Mouse (Mus musculus) intestine, postnatal 0 days (tissue): ENCODE results near the gene Synj2. TPM values are rescaled to one million over a fixed set of nuclear protein-coding genes. Genes with fewer than 3 reads are reported as not detected.
A peak's percentile ranks its signal among the peaks of the same experiment; 100 is the strongest.

Experiments
- ATAC-seq: fragments of 200-750 bp; cut with Nextera tagmentation; 2 replicates; pipeline ENCODE4 v1.8.0; 2017; ENCODE audit warnings: mild to moderate bottlenecking, moderate TSS enrichment, moderate library complexity
- H3K27ac ChIP-seq: fragments of 300-500 bp; sonication (generic); 2 replicates; pipeline ENCODE4 v1.5.1; 2014; ENCODE audit warnings: mild to moderate bottlenecking, low read depth, low read length, moderate library complexity
- H3K27me3 ChIP-seq: fragments of 300-500 bp; sonication (generic); replicated peaks from 2 replicates; pipeline ENCODE4 v1.6.1; 2014; ENCODE audit warnings: low read length, mixed read lengths; ENCODE audit not compliant: control insufficient read depth, insufficient read depth
- H3K36me3 ChIP-seq: fragments of 300-500 bp; sonication (generic); 2 replicates; pipeline ENCODE4 v1.6.1; 2014; ENCODE audit warnings: mild to moderate bottlenecking, moderate library complexity; ENCODE audit not compliant: control insufficient read depth, insufficient read depth
- H3K4me1 ChIP-seq: fragments of 300-500 bp; sonication (generic); replicated peaks from 2 replicates; pipeline ENCODE4 v1.6.1; 2014; ENCODE audit warnings: antibody characterized with exemption, low read length, mixed read lengths; ENCODE audit not compliant: control insufficient read depth, insufficient read depth
- H3K4me2 ChIP-seq: fragments of 300-500 bp; sonication (generic); replicated peaks from 2 replicates; pipeline ENCODE4 v1.6.1; 2014; ENCODE audit warnings: low read depth, mild to moderate bottlenecking, moderate library complexity
- H3K4me3 ChIP-seq: fragments of 300-500 bp; sonication (generic); 2 replicates; pipeline ENCODE4 v1.5.1; 2014; ENCODE audit warnings: low read depth, low read length
- H3K9ac ChIP-seq: fragments of 300-500 bp; sonication (generic); 2 replicates; pipeline ENCODE4 v1.6.1; 2014; ENCODE audit warnings: mild to moderate bottlenecking, low read depth, low read length
- H3K9me3 ChIP-seq: fragments of 300-500 bp; sonication (generic); 2 replicates; pipeline ENCODE4 v1.6.1; 2016; ENCODE audit warnings: mixed run types; ENCODE audit not compliant: control insufficient read depth
- CTCF ChIP-seq: sonication (generic); IDR thresholded peaks from 2 replicates; pipeline ENCODE4 v1.5.1; 2016; ENCODE audit warnings: low read depth, mild to moderate bottlenecking, control low read depth, antibody characterized with exemption, moderate library complexity
- WGBS: fragments of 180-500 bp; shearing (Covaris S2); extraction: QIAGEN DNeasy Blood & Tissue Kit; methylation state at CpG from one replicate; pipeline ENCODE4 v1.1.7; 2014; 5-methylcytosine and 5-hydroxymethylcytosine counted together
- polyA plus RNA-seq: library from polyadenylated mRNA; unstranded; fragments of >200 nt; fragmentation: Nextera tagmentation; extraction: Ambion mirVana; gene quantifications from 2 replicates; pipeline ENCODE4 v1.2.1, GENCODE M21; 2015

Gene Synj2
- polyA plus RNA-seq, 1 experiment from 2014 or later: 2.6 TPM

DNA sequence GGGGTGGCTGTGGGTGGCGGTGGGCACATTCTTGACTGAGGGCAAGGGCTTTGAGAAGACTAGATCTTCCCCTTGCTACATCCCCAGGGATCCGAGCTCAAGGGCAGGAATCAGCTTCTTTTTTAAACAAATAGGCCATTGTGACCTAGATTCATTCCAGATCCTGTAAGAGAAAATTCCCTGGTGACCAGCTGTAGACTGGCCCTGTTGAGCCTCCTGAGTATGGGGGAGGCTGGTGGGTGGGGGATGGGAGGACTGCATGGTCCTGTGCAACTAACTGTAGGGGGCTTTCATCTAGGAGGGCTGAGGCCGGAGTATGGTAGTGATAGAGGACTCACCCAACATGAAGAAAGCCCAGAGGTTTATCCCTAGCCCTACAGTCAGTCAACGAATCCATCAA, 47.0 kb downstream of the Synj2 start:
- Histone ChIP-seq H3K9me3 (no peaks in the 10 kb centered on the region), H3K4me2 (no peak overlapping the region), H3K27ac (no peak overlapping the region), H3K27me3 (no peaks in the 10 kb centered on the region), H3K9ac (no peak overlapping the region), H3K36me3 (peaks cover 7% of the 10 kb centered on the region; the same call in 1 of the 2 replicates), H3K4me1 (no peaks in the 10 kb centered on the region), H3K4me3 (no peak overlapping the region)
- 87% methylated on average over 4 of the region's 4 CpGs for WGBS
- no peak for ATAC-seq
- no peak for TF ChIP-seq CTCF

- H3K4me1 ChIP-seq: no peaks in the 10 kb centered on the region
- 78% methylated on average over 5 of the region's 5 CpGs for WGBS
- peaks cover 16% of the 10 kb centered on the region; the same call in 1 of the 2 replicates for H3K36me3 ChIP-seq
- no peak overlapping the region for H3K27ac ChIP-seq
- H3K4me2 ChIP-seq: no peak overlapping the region
- no peaks in the 10 kb centered on the region for H3K27me3 ChIP-seq
- H3K9me3 ChIP-seq: no peaks in the 10 kb centered on the region
- no peak overlapping the region for H3K4me3 ChIP-seq
- no peak for ATAC-seq
- H3K9ac ChIP-seq: no peak overlapping the region
- TF ChIP-seq CTCF: 0 out of 2 replicates have a peak, but pooled peaks have one; percentile 8
These were observed 51.9 kb downstream of the Synj2 start for GRCm38 (mm10) chr17:5992866-5993580.

DNA sequence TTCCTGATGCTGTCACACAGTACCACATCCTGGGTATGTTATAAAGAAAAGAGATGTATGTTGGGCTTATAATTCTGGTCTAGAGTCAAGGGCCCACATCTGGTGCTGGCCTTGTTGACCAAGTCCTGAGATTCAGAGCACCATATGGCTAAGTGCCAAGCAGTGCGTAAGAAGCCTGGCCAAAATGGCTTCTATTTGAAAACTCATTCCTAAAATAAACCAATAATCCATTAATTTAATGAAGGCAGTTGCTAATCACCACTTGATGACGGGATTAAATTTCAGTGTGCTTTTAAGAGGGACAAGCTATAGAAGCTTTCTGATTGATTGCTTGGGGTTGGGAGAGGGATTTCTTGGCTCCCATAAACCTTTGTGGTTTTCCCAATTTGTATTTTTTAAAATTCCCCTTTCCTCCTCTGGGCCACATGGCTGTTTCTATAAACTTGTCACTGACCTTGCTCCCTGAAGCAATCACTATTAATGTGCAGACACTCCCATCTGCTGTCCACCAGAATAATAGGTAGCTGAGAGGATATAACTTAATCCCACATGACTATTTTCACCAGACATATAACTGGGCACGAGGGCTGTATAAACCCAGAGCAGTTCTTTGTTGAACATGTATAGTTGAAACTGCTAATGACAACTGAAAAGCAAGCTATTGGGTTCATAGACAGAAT, 52.6 kb downstream of the Synj2 start:
- no peaks in the 10 kb centered on the region for H3K4me1 ChIP-seq
- no peak overlapping the region for H3K4me3 ChIP-seq
- H3K27me3 ChIP-seq: no peaks in the 10 kb centered on the region
- no peak overlapping the region for H3K9ac ChIP-seq
- TF ChIP-seq CTCF: peak; percentile 48
- no peak overlapping the region for H3K27ac ChIP-seq
- WGBS: 70% methylated on average over 3 of the region's 3 CpGs
- H3K4me2 ChIP-seq: no peak overlapping the region
- no peaks in the 10 kb centered on the region for H3K9me3 ChIP-seq
- H3K36me3 ChIP-seq: peaks cover 16% of the 10 kb centered on the region; the same call in 1 of the 2 replicates
- no peak for ATAC-seq

DNA sequence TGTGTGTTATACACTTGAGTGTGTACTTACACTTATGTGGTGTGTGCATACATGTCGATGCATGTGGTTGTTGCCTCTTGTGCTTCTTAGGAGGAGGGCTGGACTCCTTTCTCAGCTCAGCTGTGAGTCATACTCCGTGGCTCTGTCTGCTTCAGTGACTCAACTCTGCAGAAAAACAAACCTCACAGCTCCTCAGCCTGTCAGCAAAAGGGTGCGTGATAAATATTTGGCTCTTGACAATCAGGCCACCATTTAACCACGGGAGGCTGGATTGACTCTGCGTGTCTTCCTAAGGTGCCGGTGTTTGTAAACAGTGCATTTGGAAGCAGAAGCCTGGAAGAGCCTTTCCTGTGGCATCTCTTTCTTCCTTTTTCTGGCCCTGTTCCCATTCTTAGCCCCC, 53.5 kb downstream of the Synj2 start:
- Histone ChIP-seq H3K9ac (no peak overlapping the region), H3K27me3 (no peaks in the 10 kb centered on the region), H3K27ac (no peak overlapping the region), H3K9me3 (no peaks in the 10 kb centered on the region), H3K4me1 (no peaks in the 10 kb centered on the region), H3K36me3 (peaks cover 9% of the 10 kb centered on the region; the same call in 1 of the 2 replicates), H3K4me2 (no peak overlapping the region), H3K4me3 (no peak overlapping the region)
- 63% methylated on average over 6 of the region's 6 CpGs for WGBS
- no peak for TF ChIP-seq CTCF
- no peak for ATAC-seq

- Histone ChIP-seq H3K36me3 (peaks cover 9% of the 10 kb centered on the region; the same call in 1 of the 2 replicates), H3K9ac (no peak overlapping the region), H3K4me1 (no peaks in the 10 kb centered on the region), H3K27ac (no peak overlapping the region), H3K27me3 (no peaks in the 10 kb centered on the region), H3K4me2 (no peak overlapping the region), H3K4me3 (no peak overlapping the region), H3K9me3 (no peaks in the 10 kb centered on the region)
- no peak for ATAC-seq
- WGBS: 87% methylated on average over 14 of the region's 14 CpGs
- TF ChIP-seq CTCF: no peak
These were observed 55.5 kb downstream of the Synj2 start for GRCm38 (mm10) chr17:5996589-5996988.

- 46% methylated on average over 16 of the region's 16 CpGs for WGBS
- no peak overlapping the region for H3K27ac ChIP-seq
- no peak overlapping the region for H3K4me3 ChIP-seq
- H3K36me3 ChIP-seq: peaks cover 9% of the 10 kb centered on the region; the same call in 1 of the 2 replicates
- H3K4me1 ChIP-seq: no peaks in the 10 kb centered on the region
- no peaks in the 10 kb centered on the region for H3K9me3 ChIP-seq
- no peaks in the 10 kb centered on the region for H3K27me3 ChIP-seq
- TF ChIP-seq CTCF: no peak
- H3K4me2 ChIP-seq: no peak overlapping the region
- H3K9ac ChIP-seq: no peak overlapping the region
- ATAC-seq: no peak
These were observed 56.5 kb downstream of the Synj2 start for GRCm38 (mm10) chr17:5997380-5998234.
